Mouse (Mus musculus) midbrain, postnatal 0 days (tissue): Measurements from ENCODE around the gene Olfr1153. TPM values are rescaled to one million over a fixed set of nuclear protein-coding genes. Genes with fewer than 3 reads are reported as not detected.

Experiments
- ATAC-seq: fragments of 200-750 bp; cut with Nextera tagmentation; 2 replicates; pipeline ENCODE4 v1.8.0; 2017; ENCODE audit warnings: moderate number of reproducible peaks, mild to moderate bottlenecking, moderate TSS enrichment, moderate library complexity; ENCODE audit not compliant: low FRiP score
- DNase-seq: peaks from one replicate; pipeline ENCODE4 v3.0.0-alpha.2; 2015; ENCODE audit warnings: low spot score
- H3K27ac ChIP-seq: fragments of 300-500 bp; sonication (generic); 2 replicates; pipeline ENCODE4 v1.5.1; 2014; ENCODE audit warnings: low read depth, mild to moderate bottlenecking, low read length, mixed read lengths
- H3K27me3 ChIP-seq: fragments of 300-500 bp; sonication (generic); 2 replicates; pipeline ENCODE4 v1.6.1; 2014; ENCODE audit warnings: low read length, control low read depth, mixed read lengths; ENCODE audit not compliant: insufficient read depth
- H3K36me3 ChIP-seq: fragments of 300-500 bp; sonication (generic); 2 replicates; pipeline ENCODE4 v1.6.1; 2014; ENCODE audit warnings: low read length, control low read depth, mixed read lengths; ENCODE audit not compliant: insufficient read depth
- H3K4me1 ChIP-seq: fragments of 300-500 bp; sonication (generic); 2 replicates; pipeline ENCODE4 v1.6.1; 2014; ENCODE audit warnings: mild to moderate bottlenecking, control low read depth, antibody characterized with exemption, low read length, mixed read lengths; ENCODE audit not compliant: insufficient read depth
- H3K4me2 ChIP-seq: fragments of 300-500 bp; sonication (generic); 2 replicates; pipeline ENCODE4 v1.6.1; 2014; ENCODE audit warnings: low read depth, mild to moderate bottlenecking, low read length, mixed read lengths; ENCODE audit not compliant: poor library complexity, severe bottlenecking
- H3K4me3 ChIP-seq: fragments of 300-500 bp; sonication (generic); 2 replicates; pipeline ENCODE4 v1.5.1; 2014; ENCODE audit warnings: low read depth, mild to moderate bottlenecking, low read length, moderate library complexity
- H3K9ac ChIP-seq: fragments of 300-500 bp; sonication (generic); replicated peaks from 2 replicates; pipeline ENCODE4 v1.6.1; 2014; ENCODE audit warnings: mild to moderate bottlenecking, low read length, moderate library complexity, mixed read lengths; ENCODE audit not compliant: poor library complexity, severe bottlenecking
- H3K9me3 ChIP-seq: fragments of 300-500 bp; sonication (generic); 2 replicates; pipeline ENCODE4 v1.6.1; 2016; ENCODE audit warnings: low read length, control low read depth
- CTCF ChIP-seq: IDR thresholded peaks from 2 replicates; pipeline ENCODE4 v1.5.1; 2016; ENCODE audit warnings: antibody characterized with exemption, mild to moderate bottlenecking
- WGBS: fragments of 180-500 bp; shearing (Covaris S2); extraction: QIAGEN DNeasy Blood & Tissue Kit; methylation state at CpG from one replicate; pipeline ENCODE4 v1.1.7; 2014; 5-methylcytosine and 5-hydroxymethylcytosine counted together
- polyA plus RNA-seq: library from polyadenylated mRNA; unstranded; fragments of >200 nt; fragmentation: Nextera tagmentation; extraction: Ambion mirVana; gene quantifications from 2 replicates; pipeline ENCODE4 v1.2.1, GENCODE M21; 2015
- total RNA-seq: library from RNA; depleted of rRNA; stranded (reverse); fragments of >200 nt; gene quantifications from 2 replicates; pipeline ENCODE4 v1.2.3, GENCODE M21; 2014; rRNA removed

Gene Olfr1153
- total RNA-seq (not detected in 2 replicates), polyA plus RNA-seq (not detected in 2 replicates)

DNA sequence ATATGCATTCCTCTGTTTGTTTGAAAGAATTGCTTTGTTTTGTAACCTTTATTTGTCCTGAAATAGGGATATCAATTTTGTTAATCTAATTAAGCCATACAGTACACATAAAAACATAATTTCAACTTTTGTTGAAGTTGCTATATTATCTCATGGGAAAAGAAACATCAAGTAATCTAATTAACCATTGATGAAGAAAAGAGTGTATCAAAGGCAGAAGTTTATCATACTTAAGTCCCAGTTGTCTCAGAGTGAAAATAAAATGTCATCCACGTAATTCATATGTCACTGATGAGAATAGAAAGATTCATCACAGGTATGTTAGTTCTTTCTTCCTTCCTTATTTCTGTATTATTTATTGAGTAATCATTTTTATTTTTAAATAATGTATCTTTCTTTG, at the start of gene Olfr1153:
Olfr1153 (plus strand) TSS at position 301 of the 400 bp plus-strand sequence.
- no peak within 1 kb of the TSS for H3K9ac ChIP-seq
- WGBS: 83% methylated on average over 1 of the region's 1 CpGs
- H3K4me1 ChIP-seq: no peaks in the 10 kb centered on the region
- no peaks in the 10 kb centered on the region for H3K9me3 ChIP-seq
- H3K27ac ChIP-seq: no peak within 1 kb of the TSS
- TF ChIP-seq CTCF: no peak
- no peak within 1 kb of the TSS for H3K4me3 ChIP-seq
- DNase-seq: no peak
- no peak within 1 kb of the TSS for H3K4me2 ChIP-seq
- no peaks in the 10 kb centered on the region for H3K36me3 ChIP-seq
- no peaks in the 10 kb centered on the region for H3K27me3 ChIP-seq
- ATAC-seq: no peak

DNA sequence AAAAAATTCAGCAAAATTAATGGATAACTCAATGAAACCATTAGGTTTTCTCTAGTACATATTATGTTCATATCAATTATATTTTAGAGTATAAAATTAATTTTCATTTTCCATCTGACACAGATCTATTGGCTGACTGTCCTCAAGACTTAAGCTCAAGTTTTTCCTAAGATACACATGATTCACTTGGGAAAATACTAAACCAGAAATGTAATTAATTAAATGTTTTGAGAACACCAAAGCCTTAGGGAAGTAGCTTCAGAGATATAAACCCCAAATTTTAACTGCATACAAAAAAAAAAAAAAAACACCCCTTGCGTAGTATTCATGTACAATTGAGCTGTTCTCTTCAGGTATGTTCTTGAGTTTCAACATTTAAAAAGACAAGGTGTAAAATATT, 39.2 kb upstream of the Olfr1153 start, which contains the start of gene Olfr1151:
Olfr1151 (plus strand) TSS at position 301 of the 400 bp plus-strand sequence.
- Histone ChIP-seq H3K9ac (no peak within 1 kb of the TSS), H3K36me3 (no peaks in the 10 kb centered on the region), H3K4me2 (no peak within 1 kb of the TSS), H3K9me3 (no peaks in the 10 kb centered on the region), H3K27me3 (no peaks in the 10 kb centered on the region), H3K27ac (no peak within 1 kb of the TSS), H3K4me3 (no peak within 1 kb of the TSS), H3K4me1 (no peaks in the 10 kb centered on the region)
- TF ChIP-seq CTCF: no peak
- ATAC-seq: no peak
- 91% methylated on average over 1 of the region's 1 CpGs for WGBS
- DNase-seq: no peak

GRCm38 (mm10) chr2:87866192-87866591, 28.6 kb upstream of the Olfr1153 start, which contains the start of gene Olfr1152:
Gene Olfr1152 (plus strand): TSS chr2:87866492.
- H3K9me3 ChIP-seq: no peaks in the 10 kb centered on the region
- no peak for ATAC-seq
- no peak for TF ChIP-seq CTCF

GRCm38 (mm10) chr2:87905066-87905465, 10.3 kb downstream of the Olfr1153 start, which contains the start of gene Olfr1154:
Gene Olfr1154 (minus strand): TSS chr2:87905166.
- Histone ChIP-seq H3K36me3 (no peaks in the 10 kb centered on the region), H3K4me1 (no peaks in the 10 kb centered on the region), H3K9ac (no peak within 1 kb of the TSS), H3K9me3 (no peaks in the 10 kb centered on the region), H3K27ac (no peak within 1 kb of the TSS), H3K4me2 (no peak within 1 kb of the TSS), H3K4me3 (no peak within 1 kb of the TSS), H3K27me3 (no peaks in the 10 kb centered on the region)
- no peak for DNase-seq
- TF ChIP-seq CTCF: no peak
- ATAC-seq: no peak
- WGBS: 93% methylated on average over 1 of the region's 1 CpGs

More at GRCm38 (mm10) chr2:87866192-87866591, 28.6 kb upstream of the Olfr1153 start, which contains the start of gene Olfr1152:
- H3K27me3 ChIP-seq: no peaks in the 10 kb centered on the region
- no peak for DNase-seq
- H3K27ac ChIP-seq: no peak within 1 kb of the TSS
- H3K4me3 ChIP-seq: no peak within 1 kb of the TSS
- no peak within 1 kb of the TSS for H3K9ac ChIP-seq
- no peaks in the 10 kb centered on the region for H3K4me1 ChIP-seq
- H3K36me3 ChIP-seq: no peaks in the 10 kb centered on the region
- no peak within 1 kb of the TSS for H3K4me2 ChIP-seq

GRCm38 (mm10) chr2:87945037-87945436, 50.3 kb downstream of the Olfr1153 start, which contains the start of gene Olfr1155:
Gene Olfr1155 (minus strand): TSS chr2:87945137.
- no peaks in the 10 kb centered on the region for H3K27me3 ChIP-seq
- ATAC-seq (no peak), DNase-seq (no peak)
- H3K4me2 ChIP-seq: no peak within 1 kb of the TSS
- no peak within 1 kb of the TSS for H3K9ac ChIP-seq
- TF ChIP-seq CTCF: no peak
- H3K9me3 ChIP-seq: no peaks in the 10 kb centered on the region
- H3K27ac ChIP-seq: no peak within 1 kb of the TSS
- H3K4me3 ChIP-seq: no peak within 1 kb of the TSS
- H3K36me3 ChIP-seq: no peaks in the 10 kb centered on the region
- 84% methylated on average over 1 of the region's 1 CpGs for WGBS
- no peaks in the 10 kb centered on the region for H3K4me1 ChIP-seq

Other genes with a start within 250 kb of the Olfr1153 start
- not detected in 2 replicates for gene Olfr1133, start 247.6 kb upstream of the Olfr1153 start, total RNA-seq
- not detected in 2 replicates for gene Olfr1133, start 247.6 kb upstream of the Olfr1153 start, polyA plus RNA-seq
- gene Olfr1134, start 236.5 kb upstream of the Olfr1153 start, total RNA-seq: not detected in 2 replicates
- gene Olfr1134, start 236.5 kb upstream of the Olfr1153 start, polyA plus RNA-seq: not detected in 2 replicates
- not detected in 2 replicates for gene Olfr1135, start 221.3 kb upstream of the Olfr1153 start, total RNA-seq
- gene Olfr1135, start 221.3 kb upstream of the Olfr1153 start, polyA plus RNA-seq: not detected in 2 replicates
- gene Olfr1136, start 201.0 kb upstream of the Olfr1153 start, total RNA-seq: not detected in 2 replicates
- not detected in 2 replicates for gene Olfr1136, start 201.0 kb upstream of the Olfr1153 start, polyA plus RNA-seq
- not detected in 2 replicates for gene Olfr1137, start 181.8 kb upstream of the Olfr1153 start, total RNA-seq
- not detected in 2 replicates for gene Olfr1137, start 181.8 kb upstream of the Olfr1153 start, polyA plus RNA-seq
- gene Olfr1138, start 155.0 kb upstream of the Olfr1153 start, total RNA-seq: not detected in 2 replicates
- gene Olfr1138, start 155.0 kb upstream of the Olfr1153 start, polyA plus RNA-seq: not detected in 2 replicates
- gene Olfr1140, start 151.2 kb upstream of the Olfr1153 start, total RNA-seq: not detected in 2 replicates
- gene Olfr1140, start 151.2 kb upstream of the Olfr1153 start, polyA plus RNA-seq: 0.16 TPM in 1 of 2 replicates, not detected in the other
- gene Olfr1141, start 141.0 kb upstream of the Olfr1153 start, total RNA-seq: not detected in 2 replicates
- gene Olfr1141, start 141.0 kb upstream of the Olfr1153 start, polyA plus RNA-seq: not detected in 2 replicates
- gene Olfr152, start 115.5 kb upstream of the Olfr1153 start, total RNA-seq: not detected in 2 replicates
- not detected in 2 replicates for gene Olfr152, start 115.5 kb upstream of the Olfr1153 start, polyA plus RNA-seq
- not detected in 2 replicates for gene Olfr1143, start 94.4 kb upstream of the Olfr1153 start, total RNA-seq
- not detected in 2 replicates for gene Olfr1143, start 94.4 kb upstream of the Olfr1153 start, polyA plus RNA-seq
- gene Olfr1145, start 85.1 kb upstream of the Olfr1153 start, total RNA-seq: not detected in 2 replicates
- not detected in 2 replicates for gene Olfr1145, start 85.1 kb upstream of the Olfr1153 start, polyA plus RNA-seq
- gene Olfr1148, start 64.4 kb upstream of the Olfr1153 start, total RNA-seq: not detected in 2 replicates
- not detected in 2 replicates for gene Olfr1148, start 64.4 kb upstream of the Olfr1153 start, polyA plus RNA-seq
- not detected in 2 replicates for gene Olfr1150-ps1, start 51.0 kb upstream of the Olfr1153 start, total RNA-seq
- not detected in 2 replicates for gene Olfr1150-ps1, start 51.0 kb upstream of the Olfr1153 start, polyA plus RNA-seq
- not detected in 2 replicates for gene Olfr1151, start 39.1 kb upstream of the Olfr1153 start, total RNA-seq
- gene Olfr1151, start 39.1 kb upstream of the Olfr1153 start, polyA plus RNA-seq: not detected in 2 replicates
- gene Olfr1152, start 28.5 kb upstream of the Olfr1153 start, total RNA-seq: under 0.01 TPM in 1 of 2 replicates, not detected in the other
- gene Olfr1152, start 28.5 kb upstream of the Olfr1153 start, polyA plus RNA-seq: not detected in 2 replicates
- not detected in 2 replicates for gene Olfr1154, start 10.2 kb downstream of the Olfr1153 start, total RNA-seq
- gene Olfr1154, start 10.2 kb downstream of the Olfr1153 start, polyA plus RNA-seq: not detected in 2 replicates
- gene Olfr1155, start 50.2 kb downstream of the Olfr1153 start, total RNA-seq: not detected in 2 replicates
- gene Olfr1155, start 50.2 kb downstream of the Olfr1153 start, polyA plus RNA-seq: not detected in 2 replicates
- not detected in 2 replicates for gene Olfr1156, start 58.1 kb downstream of the Olfr1153 start, total RNA-seq
- gene Olfr1156, start 58.1 kb downstream of the Olfr1153 start, polyA plus RNA-seq: not detected in 2 replicates
- not detected in 2 replicates for gene Olfr1157, start 73.3 kb downstream of the Olfr1153 start, total RNA-seq
- not detected in 2 replicates for gene Olfr1157, start 73.3 kb downstream of the Olfr1153 start, polyA plus RNA-seq
- not detected in 2 replicates for gene Olfr74, start 79.7 kb downstream of the Olfr1153 start, total RNA-seq
- gene Olfr74, start 79.7 kb downstream of the Olfr1153 start, polyA plus RNA-seq: not detected in 2 replicates
- not detected in 2 replicates for gene Olfr1158, start 95.2 kb downstream of the Olfr1153 start, total RNA-seq
- gene Olfr1158, start 95.2 kb downstream of the Olfr1153 start, polyA plus RNA-seq: not detected in 2 replicates
- not detected in 2 replicates for gene Olfr1160, start 113.3 kb downstream of the Olfr1153 start, total RNA-seq
- not detected in 2 replicates for gene Olfr1160, start 113.3 kb downstream of the Olfr1153 start, polyA plus RNA-seq
- not detected in 2 replicates for gene Olfr1161, start 127.8 kb downstream of the Olfr1153 start, total RNA-seq
- not detected in 2 replicates for gene Olfr1161, start 127.8 kb downstream of the Olfr1153 start, polyA plus RNA-seq
- gene Olfr73, start 142.7 kb downstream of the Olfr1153 start, total RNA-seq: not detected in 2 replicates
- gene Olfr73, start 142.7 kb downstream of the Olfr1153 start, polyA plus RNA-seq: not detected in 2 replicates
- gene Olfr1162, start 156.2 kb downstream of the Olfr1153 start, total RNA-seq: not detected in 2 replicates
- not detected in 2 replicates for gene Olfr1162, start 156.2 kb downstream of the Olfr1153 start, polyA plus RNA-seq
- not detected in 2 replicates for gene Olfr1163, start 176.9 kb downstream of the Olfr1153 start, total RNA-seq
- not detected in 2 replicates for gene Olfr1163, start 176.9 kb downstream of the Olfr1153 start, polyA plus RNA-seq
- gene Olfr1164, start 199.0 kb downstream of the Olfr1153 start, total RNA-seq: not detected in 2 replicates
- gene Olfr1164, start 199.0 kb downstream of the Olfr1153 start, polyA plus RNA-seq: not detected in 2 replicates
- gene Olfr1166, start 233.3 kb downstream of the Olfr1153 start, total RNA-seq: not detected in 2 replicates
- gene Olfr1166, start 233.3 kb downstream of the Olfr1153 start, polyA plus RNA-seq: not detected in 2 replicates